Mouse (Mus musculus): ENCODE results near the gene Naga. TPM values are rescaled to one million over a fixed set of nuclear protein-coding genes. Genes with fewer than 3 reads are reported as not detected.

The Naga gene
- total RNA-seq, 2 experiments from 2014 or later: 33.1 to 36.7 TPM

Other genes starting within 250 kb of the Naga start
- 10 to 100 TPM; 11.2 to 15.8 TPM for gene Ccdc134, start 211.0 kb downstream of the Naga start, total RNA-seq (2021)
- 100 to 1,000 TPM; 172 to 174 TPM for gene Srebf2, start 191.7 kb downstream of the Naga start, total RNA-seq (2021)
- 1 to 10 TPM; 1.4 to 1.9 TPM for gene Shisa8, start 126.1 kb downstream of the Naga start, total RNA-seq (2021)
- gene Tnfrsf13c, start 114.6 kb downstream of the Naga start, total RNA-seq (2021): under 1 TPM in 1 of 2 experiments, not detected in 1; 0.22 TPM
- 1 to 10 TPM; 2.2 to 2.4 TPM for gene Cenpm, start 94.2 kb downstream of the Naga start, total RNA-seq (2021)
- 100 to 1,000 TPM in 1 of 2 experiments, 10 to 100 TPM in 1; 98.3 to 111 TPM for gene 1500009C09Rik, start 86.5 kb downstream of the Naga start, total RNA-seq (2021)
- gene Sept3, start 64.0 kb downstream of the Naga start, total RNA-seq (2021): 100 to 1,000 TPM; 617 to 679 TPM
- not detected for gene Wbp2nl, start 40.0 kb downstream of the Naga start, total RNA-seq (2021)
- gene Pheta2, start within 50 bp of the Naga start, total RNA-seq (2021): under 1 TPM; 0.66 to 0.92 TPM
- 100 to 1,000 TPM; 139 to 150 TPM for gene Smdt1, start within 50 bp of the Naga start, total RNA-seq (2021)
- 100 to 1,000 TPM; 202 to 220 TPM for gene Ndufa6, start 15.4 kb upstream of the Naga start, total RNA-seq (2021)
- gene Cyp2d22, start 41.3 kb upstream of the Naga start, total RNA-seq (2021): 10 to 100 TPM; 40.3 to 41.1 TPM
- gene Cyp2d11, start 55.1 kb upstream of the Naga start, total RNA-seq (2021): under 1 TPM in 1 of 2 experiments, not detected in 1; 0.38 TPM
- not detected for gene Cyp2d10, start 68.3 kb upstream of the Naga start, total RNA-seq (2021)
- gene Cyp2d9, start 94.5 kb upstream of the Naga start, total RNA-seq (2021): under 1 TPM in 1 of 2 experiments, not detected in 1; 0.22 TPM
- not detected for gene Cyp2d12, start 216.1 kb upstream of the Naga start, total RNA-seq (2021)